Mouse (Mus musculus): Measurements from ENCODE around the gene Zfp597. TPM values are rescaled to one million over a fixed set of nuclear protein-coding genes. Genes with fewer than 3 reads are reported as not detected.
A peak's percentile ranks its signal among the peaks of the same experiment; 100 is the strongest.

Gene Zfp597
- polyA plus RNA-seq, 1 experiment from 2014 or later = 9.5 TPM

- Histone ChIP-seq H3K36me3 (ENCODE audit: control insufficient read depth, insufficient read depth, low read length) (peaks cover 2% of the 10 kb centered on the region; the same call in 1 of the 2 replicates), H3K9me3 (ENCODE audit: control insufficient read depth, low read length) (no peaks in the 10 kb centered on the region), H3K4me3 (ENCODE audit: low read depth, low read length) (peak within 1 kb of the TSS; percentile 56)
These were observed 24.3 kb upstream of the Zfp597 start, which contains the start of the genes 1700037C18Rik and Cluap1 for GRCm38 (mm10) chr16:3908537-3909111. Gene 1700037C18Rik, minus strand, starts transcription at chr16:3908689. Gene Cluap1, plus strand, starts transcription at chr16:3908801.

GRCm38 (mm10) chr16:3907471-3907870 is 23.1 kb upstream of the Zfp597 start:
- no peaks in the 10 kb centered on the region for H3K9me3 ChIP-seq (ENCODE audit: control insufficient read depth, low read length)
- DNase-seq (ENCODE audit: low spot score, missing footprints) (no peak), ATAC-seq (ENCODE audit: low FRiP score) (no peak)
- no peaks in the 10 kb centered on the region for H3K27me3 ChIP-seq (ENCODE audit: control insufficient read depth, insufficient read depth, low read length)
- 77% methylated on average over 2 of the region's 2 CpGs for WGBS
- H3K27ac ChIP-seq (ENCODE audit: low read depth, low read length) = no peak overlapping the region
- H3K36me3 ChIP-seq (ENCODE audit: control insufficient read depth, insufficient read depth, low read length) = peaks cover 2% of the 10 kb centered on the region; the same call in 1 of the 2 replicates
- 0 out of 2 replicates have a peak overlapping the region, but pooled peaks have one; percentile 12 for H3K9ac ChIP-seq (ENCODE audit: low read length)
- peaks cover 7% of the 10 kb centered on the region for H3K4me1 ChIP-seq (ENCODE audit: control insufficient read depth, insufficient read depth, low read length)
- H3K4me2 ChIP-seq = no peak overlapping the region
- no peak overlapping the region for H3K4me3 ChIP-seq (ENCODE audit: low read depth, low read length)

More at GRCm38 (mm10) chr16:3908537-3909111, 24.3 kb upstream of the Zfp597 start, which contains the start of the genes 1700037C18Rik and Cluap1:
- peak within 1 kb of the TSS; percentile 35; the same call in 1 of the 2 replicates for H3K27ac ChIP-seq (ENCODE audit: low read depth, low read length)
- ATAC-seq (ENCODE audit: low FRiP score) (peak; percentile 99), DNase-seq (ENCODE audit: low spot score, missing footprints) (peak; percentile 99)
- peak within 1 kb of the TSS; percentile 78 for H3K4me2 ChIP-seq
- peaks cover 7% of the 10 kb centered on the region for H3K4me1 ChIP-seq (ENCODE audit: control insufficient read depth, insufficient read depth, low read length)
- peak within 1 kb of the TSS; percentile 70 for H3K9ac ChIP-seq (ENCODE audit: low read length)
- under 1% methylated on average over 33 of the region's 33 CpGs for WGBS
- H3K27me3 ChIP-seq (ENCODE audit: control insufficient read depth, insufficient read depth, low read length) = no peaks in the 10 kb centered on the region

GRCm38 (mm10) chr16:3896553-3896952 is 12.2 kb upstream of the Zfp597 start:
- Histone ChIP-seq H3K27me3 (ENCODE audit: control insufficient read depth, insufficient read depth, low read length) (no peaks in the 10 kb centered on the region), H3K9ac (ENCODE audit: low read length) (no peak overlapping the region), H3K4me3 (ENCODE audit: low read depth, low read length) (no peak overlapping the region), H3K27ac (ENCODE audit: low read depth, low read length) (no peak overlapping the region), H3K9me3 (ENCODE audit: control insufficient read depth, low read length) (no peaks in the 10 kb centered on the region), H3K36me3 (ENCODE audit: control insufficient read depth, insufficient read depth, low read length) (peaks cover 4% of the 10 kb centered on the region; the same call in 1 of the 2 replicates), H3K4me2 (no peak overlapping the region), H3K4me1 (ENCODE audit: control insufficient read depth, insufficient read depth, low read length) (no peaks in the 10 kb centered on the region)
- DNase-seq (ENCODE audit: low spot score, missing footprints) = no peak
- 82% methylated on average over 1 of the region's 1 CpGs for WGBS
- ATAC-seq (ENCODE audit: low FRiP score) = no peak

GRCm38 (mm10) chr16:3896046-3896445 is 11.7 kb upstream of the Zfp597 start:
- no peaks in the 10 kb centered on the region for H3K4me1 ChIP-seq (ENCODE audit: control insufficient read depth, insufficient read depth, low read length)
- H3K36me3 ChIP-seq (ENCODE audit: control insufficient read depth, insufficient read depth, low read length) = peaks cover 4% of the 10 kb centered on the region; the same call in 1 of the 2 replicates
- WGBS = 90% methylated on average over 6 of the region's 6 CpGs
- H3K4me3 ChIP-seq (ENCODE audit: low read depth, low read length) = no peak overlapping the region
- no peaks in the 10 kb centered on the region for H3K27me3 ChIP-seq (ENCODE audit: control insufficient read depth, insufficient read depth, low read length)
- no peaks in the 10 kb centered on the region for H3K9me3 ChIP-seq (ENCODE audit: control insufficient read depth, low read length)
- H3K9ac ChIP-seq (ENCODE audit: low read length) = no peak overlapping the region
- no peak overlapping the region for H3K4me2 ChIP-seq
- DNase-seq (ENCODE audit: low spot score, missing footprints) (no peak), ATAC-seq (ENCODE audit: low FRiP score) (no peak)
- H3K27ac ChIP-seq (ENCODE audit: low read depth, low read length) = no peak overlapping the region

- peaks cover 4% of the 10 kb centered on the region; the same call in 1 of the 2 replicates for H3K36me3 ChIP-seq (ENCODE audit: control insufficient read depth, insufficient read depth, low read length)
- no peak overlapping the region for H3K27ac ChIP-seq (ENCODE audit: low read depth, low read length)
- 83% methylated on average over 9 of the region's 9 CpGs for WGBS
These were observed 10.9 kb upstream of the Zfp597 start for GRCm38 (mm10) chr16:3895173-3895792.

GRCm38 (mm10) chr16:3893739-3894138 is 9.4 kb upstream of the Zfp597 start:
- ATAC-seq (ENCODE audit: low FRiP score) (no peak), DNase-seq (ENCODE audit: low spot score, missing footprints) (no peak)
- no peak overlapping the region for H3K27ac ChIP-seq (ENCODE audit: low read depth, low read length)
- 78% methylated on average over 3 of the region's 3 CpGs for WGBS
- H3K9ac ChIP-seq (ENCODE audit: low read length) = no peak overlapping the region
- no peaks in the 10 kb centered on the region; the same call in 1 of the 2 replicates for H3K36me3 ChIP-seq (ENCODE audit: control insufficient read depth, insufficient read depth, low read length)
- no peak overlapping the region for H3K4me3 ChIP-seq (ENCODE audit: low read depth, low read length)
- no peak overlapping the region for H3K4me2 ChIP-seq
- no peaks in the 10 kb centered on the region for H3K9me3 ChIP-seq (ENCODE audit: control insufficient read depth, low read length)
- H3K27me3 ChIP-seq (ENCODE audit: control insufficient read depth, insufficient read depth, low read length) = no peaks in the 10 kb centered on the region
- no peaks in the 10 kb centered on the region for H3K4me1 ChIP-seq (ENCODE audit: control insufficient read depth, insufficient read depth, low read length)

More at GRCm38 (mm10) chr16:3895173-3895792, 10.9 kb upstream of the Zfp597 start:
- Histone ChIP-seq H3K9me3 (ENCODE audit: control insufficient read depth, low read length) (no peaks in the 10 kb centered on the region), H3K4me1 (ENCODE audit: control insufficient read depth, insufficient read depth, low read length) (no peaks in the 10 kb centered on the region), H3K4me2 (no peak overlapping the region), H3K9ac (ENCODE audit: low read length) (no peak overlapping the region), H3K27me3 (ENCODE audit: control insufficient read depth, insufficient read depth, low read length) (no peaks in the 10 kb centered on the region), H3K4me3 (ENCODE audit: low read depth, low read length) (no peak overlapping the region)
- DNase-seq (ENCODE audit: low spot score, missing footprints) (no peak), ATAC-seq (ENCODE audit: low FRiP score) (no peak)

- H3K4me3 ChIP-seq (ENCODE audit: low read depth, low read length) = no peak overlapping the region
- H3K36me3 ChIP-seq (ENCODE audit: control insufficient read depth, insufficient read depth, low read length) = no peaks in the 10 kb centered on the region; the same call in 1 of the 2 replicates
- no peak overlapping the region for H3K9ac ChIP-seq (ENCODE audit: low read length)
- H3K4me2 ChIP-seq = no peak overlapping the region
- no peaks in the 10 kb centered on the region for H3K27me3 ChIP-seq (ENCODE audit: control insufficient read depth, insufficient read depth, low read length)
- H3K9me3 ChIP-seq (ENCODE audit: control insufficient read depth, low read length) = no peaks in the 10 kb centered on the region
- peak; percentile 37 for DNase-seq (ENCODE audit: low spot score, missing footprints)
- WGBS = 95% methylated on average over 14 of the region's 14 CpGs
- no peaks in the 10 kb centered on the region for H3K4me1 ChIP-seq (ENCODE audit: control insufficient read depth, insufficient read depth, low read length)
- H3K27ac ChIP-seq (ENCODE audit: low read depth, low read length) = no peak overlapping the region
- no peak for ATAC-seq (ENCODE audit: low FRiP score)
These were observed 7.4 kb upstream of the Zfp597 start for GRCm38 (mm10) chr16:3891621-3892295.

- Histone ChIP-seq H3K9me3 (ENCODE audit: control insufficient read depth, low read length) (no peaks in the 10 kb centered on the region), H3K4me3 (ENCODE audit: low read depth, low read length) (peak overlapping the region; percentile 82), H3K4me1 (ENCODE audit: control insufficient read depth, insufficient read depth, low read length) (peaks cover 9% of the 10 kb centered on the region), H3K27me3 (ENCODE audit: control insufficient read depth, insufficient read depth, low read length) (no peaks in the 10 kb centered on the region), H3K27ac (ENCODE audit: low read depth, low read length) (peak overlapping the region; percentile 73; the same call in 1 of the 2 replicates), H3K36me3 (ENCODE audit: control insufficient read depth, insufficient read depth, low read length) (no peaks in the 10 kb centered on the region), H3K4me2 (peak overlapping the region; percentile 72), H3K9ac (ENCODE audit: low read length) (peak overlapping the region; percentile 94)
- WGBS = 3% methylated on average over 10 of the region's 10 CpGs
- ATAC-seq (ENCODE audit: low FRiP score) = peak; percentile 8
- DNase-seq (ENCODE audit: low spot score, missing footprints) = no peak
These were observed 807 bp upstream of the Zfp597 start for GRCm38 (mm10) chr16:3885065-3885670.
